ENCODE assay signal across 24 mouse cellular contexts in the genomic region with DNA sequence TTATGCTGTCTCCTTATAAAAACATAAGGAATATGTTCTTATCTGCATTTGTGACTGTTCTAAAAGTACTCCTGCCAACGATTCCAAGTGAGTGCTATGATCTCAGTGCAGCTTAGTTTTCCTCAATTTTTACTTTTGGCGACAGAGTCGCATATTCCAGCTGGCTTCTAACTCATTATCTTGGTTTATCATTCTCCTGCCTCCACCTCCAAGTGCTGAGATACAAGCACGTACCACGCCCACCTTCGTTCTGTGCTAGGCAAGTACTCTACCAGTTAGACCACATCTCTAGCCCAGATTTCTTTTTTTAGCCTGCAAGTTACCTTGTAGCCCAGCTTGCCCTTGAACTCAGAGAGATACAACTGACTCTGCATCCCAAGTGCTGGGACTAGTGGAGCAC. TPM values are rescaled to one million over a fixed set of nuclear protein-coding genes. Genes with fewer than 3 reads are reported as not detected.
DNase-seq lines count a peak whose midpoint lies in the region; ATAC-seq lines count a peak whose summit lies in the region.
"Had no signal": no experiment of that assay in that cellular context is flagged by ENCODE, and none has a peak within 500 bp of the region (broad histone marks: within the 10 kb centered on the region; RNA-seq: fewer than 3 reads in every experiment).

No protein-coding gene starts in this region.

- H3K27me3 ChIP-seq in midbrain, embryonic 11.5 days (ENCODE audit: control insufficient read depth, insufficient read depth, low read length) = no peaks in the 10 kb centered on the region
- H3K27me3 ChIP-seq: forebrain, embryonic 15.5 days; hindbrain, embryonic 13.5 days; limb, embryonic 15.5 days; midbrain, embryonic 15.5 days; Patski had no signal

- 93% methylated on average over 6 of the region's 6 CpGs for WGBS in midbrain, embryonic 11.5 days

- ATAC-seq in midbrain, embryonic 11.5 days (ENCODE audit: low FRiP score) = no peak
- ATAC-seq in cerebellum, adult (ENCODE audit: insufficient number of reproducible peaks, low FRiP score, low TSS enrichment) = no peak
- ATAC-seq: CD4-positive, CD25-positive, alpha-beta regulatory T cell, adult 4 months; forebrain, embryonic 15.5 days; inflammation-experienced regulatory T-cells, adult 6 months; lung, postnatal 0 days; midbrain, embryonic 15.5 days; Patski had no signal

- intact Hi-C loops in left cerebral cortex, postnatal 14 days (cut with DNase I) = no loop called here

- H3K4me1 ChIP-seq in midbrain, embryonic 11.5 days (ENCODE audit: control insufficient read depth, insufficient read depth, low read length) = no peaks in the 10 kb centered on the region
- H3K4me1 ChIP-seq: forebrain, embryonic 15.5 days; hindbrain, embryonic 13.5 days; limb, embryonic 15.5 days; midbrain, embryonic 15.5 days had no signal

- H3K4me2 ChIP-seq in midbrain, embryonic 11.5 days = no peak overlapping the region
- H3K4me2 ChIP-seq: forebrain, embryonic 15.5 days; hindbrain, embryonic 13.5 days; limb, embryonic 15.5 days; midbrain, embryonic 15.5 days had no signal

- peaks cover 6% of the 10 kb centered on the region; the same call in 1 of the 2 replicates for H3K36me3 ChIP-seq in midbrain, embryonic 11.5 days (ENCODE audit: control insufficient read depth, insufficient read depth, low read length)

- no peak overlapping the region for H3K27ac ChIP-seq in midbrain, embryonic 11.5 days (ENCODE audit: low read depth, low read length)
- H3K27ac ChIP-seq: forebrain, embryonic 15.5 days; hindbrain, embryonic 13.5 days; limb, embryonic 15.5 days; midbrain, embryonic 15.5 days had no signal

- H3K9me3 ChIP-seq in midbrain, embryonic 11.5 days (ENCODE audit: control insufficient read depth, low read length) = no peaks in the 10 kb centered on the region
- H3K9me3 ChIP-seq: forebrain, embryonic 15.5 days; hindbrain, embryonic 13.5 days; limb, embryonic 15.5 days; midbrain, embryonic 15.5 days had no signal

- peak; percentile 70 to 86 for DNase-seq in frontal cortex, adult 2 months (ENCODE audit: extremely low spot score in 1 of 2, low spot score in 1 of 2)
- DNase-seq in frontal cortex, postnatal 14 days (ENCODE audit: low spot score in 2 of 2) = no peak
- DNase-seq in layer of hippocampus, adult 9-10 months (ENCODE audit: low spot score) = peak; percentile 22
- no peak for DNase-seq in layer of hippocampus, postnatal 25 days (ENCODE audit: extremely low spot score in 1 of 2, low spot score in 1 of 2)
- peak; percentile 51 to 91 for DNase-seq in left cerebral cortex, postnatal 14 days (ENCODE audit: low spot score in 2 of 2)
- DNase-seq in right cerebral cortex, postnatal 36 days (ENCODE audit: low spot score in 2 of 2) = peak; percentile 41 to 76
- no peak for DNase-seq in midbrain, embryonic 11.5 days (ENCODE audit: low spot score, missing footprints)
- DNase-seq: adrenal gland, adult 8-10 months; cerebellum, adult 11 months; cerebellum, postnatal 14 days; embryo, embryonic 11 days; kidney, adult 2 months; kidney, postnatal 10 days; thymus, postnatal 36 days had no signal

- H3K9ac ChIP-seq in midbrain, embryonic 11.5 days (ENCODE audit: low read length) = no peak overlapping the region
- H3K9ac ChIP-seq: forebrain, embryonic 15.5 days; hindbrain, embryonic 13.5 days; limb, embryonic 15.5 days; midbrain, embryonic 15.5 days had no signal

- no peak overlapping the region for H3K4me3 ChIP-seq in midbrain, embryonic 11.5 days (ENCODE audit: low read depth, low read length)
- H3K4me3 ChIP-seq: forebrain, embryonic 15.5 days; hindbrain, embryonic 13.5 days; limb, embryonic 15.5 days; midbrain, embryonic 15.5 days; myocyte had no signal

RNA-seq across cellular contexts. Expression of gene Ide, which starts 54.5 kb away (rescaled TPM):
- polyA plus RNA-seq in frontal cortex, adult 2 months (2012; rRNA removed) = 25.5 and 28.9 TPM in 2 replicates
- total RNA-seq in layer of hippocampus, postnatal 25 days (2021) = 10 to 100 TPM; 36.6 to 39.3 TPM
- 10 to 100 TPM; 48.3 to 77.1 TPM for total RNA-seq in left cerebral cortex, postnatal 14 days (2021)
- polyA plus RNA-seq in midbrain, embryonic 11.5 days (2014; fragmentation: Nextera tagmentation; extraction: Ambion mirVana) = 59.8 and 65.3 TPM in 2 replicates

Comparison
In these comparisons a context has a peak if more than half of its experiments do, and no peak if none do; other contexts are left out.
1. DNase-seq: peak in frontal cortex, adult 2 months (2 of 2), layer of hippocampus, adult 9-10 months (single experiment), left cerebral cortex, postnatal 14 days (2 of 2) and right cerebral cortex, postnatal 36 days (2 of 2); none in frontal cortex, postnatal 14 days (0 of 2), layer of hippocampus, postnatal 25 days (0 of 2) and midbrain, embryonic 11.5 days (single experiment).